Mouse (Mus musculus) E14TG2a.4 (cell line): ENCODE results near the gene Msln.

Experiments
- CTCF ChIP-seq: conservative IDR thresholded peaks from 2 replicates; pipeline ENCODE4 v1.5.1; 2014; ENCODE audit warnings: low read length
- NANOG ChIP-seq: IDR thresholded peaks from 2 replicates; pipeline ENCODE4 v1.6.1; 2014; ENCODE audit warnings: borderline replicate concordance, low read length, mixed read lengths
- POU5F1 ChIP-seq: IDR thresholded peaks from 2 replicates; pipeline ENCODE4 v1.6.1; 2014; ENCODE audit warnings: low read length, borderline replicate concordance

DNA sequence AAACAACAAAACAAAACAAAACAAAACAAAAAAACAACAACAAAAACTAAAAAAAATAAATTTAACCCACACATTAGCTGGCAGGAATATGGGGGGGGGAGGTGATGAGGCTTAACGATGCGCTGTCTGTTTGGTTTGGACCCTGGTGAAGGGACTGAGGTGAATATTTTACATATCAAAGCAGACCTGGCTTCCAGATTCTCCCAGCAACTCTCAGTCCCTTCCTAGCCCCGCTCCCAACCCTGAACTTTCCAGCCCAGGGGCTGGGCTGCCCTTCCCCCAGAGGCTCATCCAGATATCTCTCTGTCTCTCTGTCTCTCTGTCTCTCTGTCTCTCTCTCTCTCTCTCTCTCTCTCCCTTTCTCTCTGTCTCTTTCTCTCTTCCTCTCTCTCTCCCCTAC, 8.4 kb upstream of the Msln start:
- TF ChIP-seq CTCF, result no peak
- no peak for TF ChIP-seq NANOG
- no peak for TF ChIP-seq POU5F1
